Mouse (Mus musculus) macrophage (primary cell): ENCODE results near the gene Mxra7. TPM values are rescaled to one million over a fixed set of nuclear protein-coding genes. Genes with fewer than 3 reads are reported as not detected.

ENCODE experiments used
- polyA plus RNA-seq: library from polyadenylated mRNA; stranded (reverse); fragments of 250-400 nt; gene quantifications from 3 replicates; pipeline ENCODE4 v1.2.4, GENCODE M21; 2018; ENCODE audit warnings: inconsistent platforms

Gene Mxra7
- polyA plus RNA-seq, 1 experiment from 2014 or later = not detected

Other genes with a start within 250 kb of the Mxra7 start
- gene Ube2o, start 246.6 kb downstream of the Mxra7 start, polyA plus RNA-seq = 4.4 to 9.2 TPM (median 5.4 TPM) in 3 replicates
- gene Aanat, start 241.6 kb downstream of the Mxra7 start, polyA plus RNA-seq = not detected in 3 replicates
- gene Rhbdf2, start 201.0 kb downstream of the Mxra7 start, polyA plus RNA-seq = 14.2 to 37.1 TPM (median 21.7 TPM) in 3 replicates
- not detected in 3 replicates for gene Prcd, start 174.5 kb downstream of the Mxra7 start, polyA plus RNA-seq
- not detected in 3 replicates for gene Cygb, start 173.7 kb downstream of the Mxra7 start, polyA plus RNA-seq
- not detected in 3 replicates for gene St6galnac1, start 52.5 kb downstream of the Mxra7 start, polyA plus RNA-seq
- 12.5 to 17.0 TPM (median 16.0 TPM) in 3 replicates for gene Mettl23, start 15.2 kb upstream of the Mxra7 start, polyA plus RNA-seq
- gene Jmjd6, start 15.4 kb upstream of the Mxra7 start, polyA plus RNA-seq = 19.8 to 25.1 TPM (median 21.8 TPM) in 3 replicates
- gene Mfsd11, start 24.4 kb upstream of the Mxra7 start, polyA plus RNA-seq = 105 to 174 TPM (median 118 TPM) in 3 replicates
- gene Srsf2, start 25.0 kb upstream of the Mxra7 start, polyA plus RNA-seq = 176 to 306 TPM (median 187 TPM) in 3 replicates
- gene Mgat5b, start 90.8 kb upstream of the Mxra7 start, polyA plus RNA-seq = not detected in 3 replicates